Mouse (Mus musculus) heart, postnatal 36 days (tissue): ENCODE measurements around the gene H2-T3. TPM values are rescaled to one million over a fixed set of nuclear protein-coding genes. Genes with fewer than 3 reads are reported as not detected.
"Not testable (repeated sequence)": the region's sequence is repeated elsewhere in the genome, so short reads cannot be mapped to it uniquely, and the experiment has no call there.

Source experiments
- DNase-seq, 2 experiments: peaks; one replicate each; pipeline ENCODE4 v3.0.0; 2021 to 2022
- intact Hi-C: fragments of 180-260 bp; cut with DNase I; formaldehyde crosslinking; loops from one replicate; pipeline ENCODE4 v1.15.1; 2025
- total RNA-seq, 2 experiments: library from RNA; stranded (reverse); gene quantifications; 2 replicates each; pipeline ENCODE4 v1.2.3; 2021

The H2-T3 gene
- total RNA-seq, 2 experiments from 2014 or later = not detected

DNA sequence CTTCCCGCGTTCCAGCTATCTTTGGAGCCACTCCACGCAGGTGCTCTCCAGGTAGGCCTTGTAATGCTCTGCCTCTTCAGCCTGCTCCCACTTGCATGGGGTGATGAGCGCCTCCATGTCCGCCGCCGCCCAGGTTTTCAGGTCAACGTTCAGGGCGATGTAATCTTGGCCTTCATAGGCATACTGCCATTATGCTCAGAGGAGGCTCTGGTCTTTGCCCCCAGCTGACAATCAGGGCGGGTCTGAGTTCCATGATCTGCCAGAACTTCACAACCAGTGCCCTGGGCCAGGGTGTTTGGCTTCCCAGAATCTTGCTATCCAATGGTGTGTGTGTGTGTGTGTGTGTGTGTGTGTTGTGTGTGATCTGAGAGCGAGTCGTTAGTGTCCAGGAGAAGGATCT, 7.9 kb downstream of the H2-T3 start:
- no peak for DNase-seq
- intact Hi-C loops = no loop called here

DNA sequence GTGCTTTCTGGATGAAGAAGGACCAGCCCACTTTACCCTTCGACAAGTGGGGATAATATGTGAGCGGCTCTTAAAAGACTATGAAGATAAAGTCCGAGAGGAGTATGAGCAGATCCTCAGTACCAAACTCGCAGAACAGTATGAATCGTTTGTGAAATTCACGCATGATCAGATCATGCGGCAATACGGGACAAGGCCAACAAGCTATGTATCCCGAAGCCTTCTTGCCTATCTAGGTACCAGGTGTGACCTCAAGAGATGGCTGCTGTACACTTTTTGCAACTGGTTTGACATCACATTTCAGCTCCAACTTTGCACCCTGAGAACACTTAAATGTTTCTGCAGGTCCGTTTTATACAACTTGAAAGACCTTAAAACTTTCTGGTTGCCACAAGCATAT, 10.6 kb downstream of the H2-T3 start:
- DNase-seq, intact Hi-C loops: not testable (repeated sequence)

DNA sequence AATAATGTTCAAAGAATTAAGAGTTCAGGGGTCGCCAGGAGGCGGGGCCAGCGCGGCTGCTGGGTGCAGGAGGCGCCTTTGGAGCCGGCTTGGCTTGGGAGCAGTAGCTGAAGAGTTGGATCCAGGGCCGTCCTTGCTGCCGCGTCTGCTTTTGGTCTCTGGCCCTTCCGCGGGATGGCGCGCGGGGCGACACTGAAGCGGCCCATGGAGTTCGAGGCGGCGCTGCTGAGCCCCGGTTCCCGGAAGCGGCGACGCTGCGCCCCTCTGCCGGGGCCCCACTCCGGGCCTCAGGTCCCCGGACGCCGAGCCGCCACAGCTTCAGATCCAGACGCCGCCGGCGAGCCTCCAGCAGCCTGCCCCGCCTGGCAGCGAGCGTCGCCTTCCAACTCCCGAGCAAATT, 11.1 kb downstream of the H2-T3 start:
- intact Hi-C loops, DNase-seq: not testable (repeated sequence)

DNA sequence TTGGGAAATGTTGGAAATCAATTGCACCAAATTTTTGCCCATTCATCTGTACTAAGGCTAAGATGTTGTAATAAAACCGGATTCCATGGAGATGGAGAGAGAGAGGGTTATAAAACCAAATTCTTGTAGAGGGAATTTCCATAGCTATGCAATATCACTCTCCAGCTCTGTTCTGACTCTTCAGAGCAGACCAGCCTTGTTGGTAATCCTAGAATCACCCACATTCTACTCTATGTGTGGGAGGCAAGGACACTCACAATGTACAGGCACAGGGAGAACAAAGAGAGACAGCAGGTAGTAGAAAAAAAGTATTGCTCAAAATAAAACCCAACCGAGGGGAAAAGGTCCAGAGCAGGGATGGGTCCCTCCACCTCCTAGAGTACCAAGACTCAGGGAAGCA, 14.0 kb downstream of the H2-T3 start:
- intact Hi-C loops, DNase-seq: not testable (repeated sequence)

DNA sequence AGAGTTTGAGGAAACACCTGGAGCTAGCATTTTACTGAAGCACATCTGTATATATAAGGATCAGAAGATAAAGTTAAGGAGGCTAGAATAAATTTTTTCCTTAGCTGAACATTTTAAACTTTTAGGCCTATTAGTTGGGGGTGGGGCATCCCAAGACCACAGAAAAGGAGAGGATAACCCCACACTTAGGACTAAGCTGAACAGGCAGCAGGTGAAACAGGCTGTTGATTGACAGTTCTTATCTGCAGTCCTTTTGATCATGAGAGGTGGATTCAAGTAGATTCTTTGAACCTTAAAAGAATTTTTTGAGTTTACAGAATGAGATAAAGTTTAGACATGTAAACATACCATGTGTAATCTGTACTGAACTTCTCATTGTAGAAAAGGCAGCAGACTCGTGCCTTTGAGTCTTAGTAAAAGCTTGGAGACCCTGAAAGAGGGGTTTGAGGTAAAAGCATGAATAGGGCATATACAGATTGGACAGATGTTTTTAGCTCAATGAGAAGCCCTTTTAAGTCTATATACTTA, 19.7 kb downstream of the H2-T3 start:
- no peak for DNase-seq
- intact Hi-C loops = no loop called here

DNA sequence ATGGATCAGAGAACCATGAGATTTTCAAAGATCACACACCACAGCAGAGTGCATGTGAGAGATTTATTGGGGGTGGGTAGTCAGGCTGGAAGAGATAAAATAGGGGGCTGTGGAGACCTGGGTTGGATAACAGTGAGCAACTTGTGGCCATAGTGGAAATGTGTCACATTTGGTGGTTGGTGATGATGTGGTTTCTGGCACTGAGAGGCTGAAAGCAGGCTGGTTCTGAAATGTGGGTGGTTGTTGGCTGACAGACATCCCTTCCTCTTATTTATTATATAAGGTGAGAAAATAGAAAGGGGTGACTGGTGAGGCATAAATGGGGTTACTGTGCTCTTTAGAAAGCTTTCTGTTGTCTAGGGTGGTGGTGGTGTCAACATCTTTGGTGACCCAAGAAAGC, 20.3 kb downstream of the H2-T3 start:
- no peak for DNase-seq
- intact Hi-C loops = no loop called here

DNA sequence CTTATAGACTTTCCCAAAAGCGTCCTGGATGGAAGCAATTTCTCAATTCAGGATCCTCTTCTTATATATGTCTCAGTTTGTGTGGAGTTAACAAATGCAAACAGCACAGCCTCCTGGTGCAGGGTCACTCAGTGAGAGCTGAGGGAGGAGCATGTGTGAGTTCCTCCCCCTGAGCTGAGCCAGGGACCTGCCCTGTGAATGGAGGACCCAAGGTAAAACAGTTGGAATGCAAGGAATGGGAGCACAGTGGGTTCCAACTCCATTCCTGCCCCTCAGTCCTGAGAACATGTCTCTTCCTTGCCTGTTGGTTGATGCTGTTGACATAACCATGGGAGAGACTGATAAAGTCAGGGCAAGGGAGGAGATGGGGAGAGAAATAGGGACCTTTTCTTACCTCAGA, 21.0 kb downstream of the H2-T3 start:
- intact Hi-C loops, DNase-seq: not testable (repeated sequence)

DNA sequence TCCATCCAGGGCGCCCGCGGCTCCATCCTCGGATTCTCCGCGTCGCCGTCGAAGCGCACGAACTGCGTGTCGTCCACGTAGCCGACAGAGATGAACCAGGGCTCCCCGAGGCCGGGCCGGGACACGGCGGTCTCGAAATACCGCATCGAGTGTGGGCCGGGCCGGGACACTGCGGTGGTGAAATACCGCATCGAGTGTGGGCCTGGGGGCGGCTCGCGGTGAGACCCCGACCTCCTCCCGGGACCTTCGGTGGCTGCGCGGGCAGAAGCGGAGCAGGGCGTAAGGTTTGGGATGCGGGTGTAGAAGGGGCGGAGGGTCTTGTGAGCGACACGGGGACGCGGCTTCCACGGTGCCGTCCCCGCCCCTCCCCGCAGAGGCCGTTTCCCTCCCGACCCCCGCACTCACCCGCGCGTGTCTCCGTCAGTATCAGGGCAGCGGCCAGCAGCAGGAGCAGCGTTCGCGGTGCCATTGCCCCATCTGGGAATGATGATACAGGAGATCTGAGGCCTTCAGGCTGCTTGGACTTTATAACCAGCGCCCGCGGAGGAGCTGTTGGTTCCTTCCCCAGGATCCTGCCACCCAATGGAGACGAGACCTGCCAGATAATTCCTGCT, 21.9 kb downstream of the H2-T3 start, which contains the start of gene Gm8909:
TSS of gene Gm8909 (minus strand) at position 499 of the 614 bp plus-strand sequence.
- intact Hi-C loops = no loop called here
- DNase-seq = no peak

DNA sequence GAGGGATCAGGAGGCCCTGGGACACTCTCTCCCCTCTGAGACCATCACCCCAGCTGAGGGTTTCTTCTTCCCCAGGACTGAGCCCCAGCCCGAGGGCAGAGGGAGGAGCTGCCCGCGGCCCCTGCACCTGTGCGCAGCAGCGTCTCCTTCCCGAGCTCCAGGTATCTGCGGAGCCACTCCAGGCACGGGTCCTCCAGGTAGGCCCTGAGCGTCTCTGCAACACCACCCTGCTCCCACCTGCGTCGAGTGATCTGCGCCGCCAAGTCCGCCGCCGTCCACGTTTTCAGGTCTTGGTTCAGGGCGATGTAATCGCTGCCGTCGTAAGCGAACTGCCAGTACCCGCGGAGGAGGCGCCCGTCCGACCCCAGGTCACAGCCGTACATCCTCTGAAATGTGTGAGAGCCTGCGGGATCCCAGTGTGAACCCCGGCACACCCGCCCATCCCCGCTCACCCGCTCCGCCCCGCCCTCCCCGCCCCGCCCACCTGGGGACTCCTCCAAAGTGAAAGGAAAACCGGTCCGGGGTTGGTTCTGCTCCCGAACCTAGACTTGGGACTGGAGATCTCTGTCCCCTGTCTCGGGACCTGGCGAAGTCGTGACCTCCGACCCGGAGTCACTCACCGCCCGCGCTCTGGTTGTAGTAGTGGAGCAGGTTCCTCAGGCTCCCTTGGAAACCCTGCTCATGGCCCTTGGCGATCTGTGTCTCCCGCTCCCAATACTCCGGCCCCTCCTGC, 22.6 kb downstream of the H2-T3 start:
- intact Hi-C loops = no loop called here
- DNase-seq = peak in 1 of 2 experiments; percentile 13

DNA sequence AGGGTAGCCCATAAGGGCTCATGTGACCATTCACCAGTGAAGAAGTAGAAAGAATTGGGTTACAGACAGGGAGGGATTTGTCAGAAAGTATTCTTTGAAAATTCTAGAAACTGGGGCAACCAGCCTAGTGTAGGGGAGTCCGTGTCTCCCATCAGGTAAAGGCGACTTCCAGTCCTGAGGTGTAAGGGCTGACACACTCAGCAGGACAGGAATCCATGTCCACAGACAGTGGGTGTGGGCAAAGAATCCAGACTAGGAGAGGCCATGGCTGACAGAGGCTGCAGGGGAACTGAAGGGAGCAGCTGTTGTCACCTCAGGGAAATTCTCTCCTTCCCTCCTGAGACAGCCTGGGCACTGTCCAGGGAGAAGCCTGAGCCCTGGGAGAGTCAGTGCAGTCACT, 23.2 kb downstream of the H2-T3 start:
- intact Hi-C loops, DNase-seq: not testable (repeated sequence)

DNA sequence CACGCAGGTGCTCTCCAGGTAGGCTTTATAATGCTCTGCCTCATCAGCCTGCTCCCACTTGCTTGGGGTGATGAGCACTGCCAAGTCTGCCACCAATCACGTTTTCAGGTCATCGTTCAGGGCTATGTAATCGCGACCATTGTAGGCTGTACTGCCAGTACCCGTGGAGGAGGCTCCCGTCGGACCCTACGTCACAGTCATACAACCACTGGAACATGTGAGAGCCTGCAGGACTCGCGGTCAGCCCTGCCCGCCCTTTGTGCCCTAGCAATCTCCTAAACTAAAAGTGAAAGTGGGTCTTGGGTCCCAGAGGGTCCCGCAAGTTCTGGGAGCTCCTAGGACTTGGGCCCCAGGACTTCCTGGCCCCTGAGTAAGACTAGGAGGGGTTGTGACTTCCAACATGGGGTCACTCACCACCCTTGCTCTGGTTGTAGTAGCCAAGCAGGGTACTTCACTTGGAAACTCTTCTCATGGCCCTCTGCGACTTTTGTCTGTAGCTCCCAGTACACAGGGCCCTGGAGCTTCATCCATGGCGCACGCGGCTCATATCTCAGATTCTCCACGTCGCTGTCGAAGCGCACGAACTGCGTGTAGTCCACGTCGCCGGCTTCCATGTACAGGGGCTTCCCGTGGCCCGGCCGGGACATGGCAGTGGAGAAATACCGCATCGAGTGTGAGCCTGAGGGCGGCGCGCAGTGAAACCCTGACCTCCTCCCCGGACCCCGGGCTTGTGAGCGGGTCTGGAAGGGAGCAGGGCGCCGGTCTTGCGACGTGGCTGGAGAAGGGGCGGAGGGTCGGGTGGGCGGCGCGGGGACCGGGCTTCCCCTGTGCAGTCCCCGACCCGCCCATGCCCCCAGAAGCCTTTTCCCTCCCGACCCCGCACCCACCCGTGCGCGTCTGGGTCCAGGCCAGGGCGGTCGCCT, 28.7 kb downstream of the H2-T3 start:
- intact Hi-C loops = no loop called here
- DNase-seq = no peak

DNA sequence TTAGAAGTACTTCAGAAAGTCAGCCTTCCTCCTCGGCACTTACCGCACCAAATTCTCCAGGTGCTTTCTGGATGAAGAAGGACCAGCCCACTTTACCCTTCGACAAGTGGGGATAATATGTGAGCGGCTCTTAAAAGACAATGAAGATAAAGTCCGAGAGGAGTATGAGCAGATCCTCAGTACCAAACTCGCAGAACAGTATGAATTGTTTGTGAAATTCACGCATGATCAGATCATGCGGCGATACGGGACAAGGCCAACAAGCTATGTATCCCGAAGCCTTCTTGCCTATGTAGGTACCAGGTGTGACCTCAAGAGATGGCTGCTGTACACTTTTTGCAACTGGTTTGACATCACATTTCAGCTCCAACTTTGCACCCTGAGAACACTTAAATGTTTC, 31.8 kb downstream of the H2-T3 start:
- intact Hi-C loops, DNase-seq: not testable (repeated sequence)

DNA sequence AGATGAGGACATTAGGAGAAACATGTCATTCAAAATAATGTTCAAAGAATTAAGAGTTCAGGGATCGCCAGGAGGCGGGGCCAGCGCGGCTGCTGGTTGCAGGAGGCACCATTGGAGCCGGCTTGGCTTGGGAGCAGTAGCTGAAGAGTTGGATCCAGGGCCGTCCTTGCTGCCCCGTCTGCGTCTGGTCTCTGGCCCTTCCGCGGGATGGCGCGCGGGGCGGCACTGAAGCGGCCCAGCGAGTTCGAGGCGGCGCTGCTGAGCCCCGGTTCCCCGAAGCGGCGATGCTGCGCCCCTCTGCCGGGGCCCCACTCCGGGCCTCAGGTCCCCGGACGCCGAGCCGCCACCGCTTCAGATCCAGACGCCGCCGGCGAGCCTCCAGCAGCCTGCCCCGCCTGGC, 32.3 kb downstream of the H2-T3 start:
- DNase-seq, intact Hi-C loops: not testable (repeated sequence)

DNA sequence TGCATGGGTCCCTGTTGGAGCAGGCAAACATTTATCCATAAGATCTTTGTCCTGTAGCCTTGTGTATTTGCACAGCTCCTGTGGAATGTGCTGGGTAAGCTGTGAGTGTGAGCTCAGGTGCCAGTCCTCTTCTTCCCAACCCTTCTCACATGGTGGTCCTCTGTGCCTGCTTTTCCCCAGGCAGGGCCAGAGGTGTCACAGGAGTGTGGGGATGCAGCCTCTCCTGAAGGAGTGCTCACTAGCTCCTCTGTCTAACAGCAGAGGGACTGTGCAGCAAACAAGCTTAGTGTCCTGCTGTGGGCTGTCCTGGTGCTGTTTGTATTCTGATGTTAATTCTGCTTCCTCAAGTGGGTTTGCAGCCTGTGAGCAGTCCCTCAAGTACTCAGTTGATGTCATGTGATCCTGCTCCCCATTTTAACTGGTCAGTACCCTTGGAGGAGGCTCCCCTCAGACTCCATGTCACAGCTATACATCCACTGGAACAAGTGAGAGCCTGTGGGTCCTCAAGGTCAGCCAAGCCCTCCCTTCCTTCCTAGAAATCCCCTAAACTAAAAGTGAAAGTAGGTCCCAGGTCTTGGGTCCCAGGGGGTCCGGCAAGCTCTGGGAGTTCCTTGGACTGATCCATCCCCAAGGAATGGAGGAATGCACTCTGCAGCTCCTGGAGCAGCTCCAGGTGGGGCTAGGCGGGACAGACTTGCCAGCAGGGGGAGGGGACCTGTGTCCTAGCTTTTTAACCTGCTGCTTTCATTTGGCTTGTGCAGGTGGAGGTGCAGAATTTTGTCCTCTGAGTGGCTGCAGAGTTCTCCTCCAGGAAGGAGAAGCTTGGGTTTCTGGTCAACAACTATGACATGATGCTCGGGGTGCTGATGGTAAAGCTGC, 35.6 kb downstream of the H2-T3 start:
- intact Hi-C loops = no loop called here
- DNase-seq = no peak

DNA sequence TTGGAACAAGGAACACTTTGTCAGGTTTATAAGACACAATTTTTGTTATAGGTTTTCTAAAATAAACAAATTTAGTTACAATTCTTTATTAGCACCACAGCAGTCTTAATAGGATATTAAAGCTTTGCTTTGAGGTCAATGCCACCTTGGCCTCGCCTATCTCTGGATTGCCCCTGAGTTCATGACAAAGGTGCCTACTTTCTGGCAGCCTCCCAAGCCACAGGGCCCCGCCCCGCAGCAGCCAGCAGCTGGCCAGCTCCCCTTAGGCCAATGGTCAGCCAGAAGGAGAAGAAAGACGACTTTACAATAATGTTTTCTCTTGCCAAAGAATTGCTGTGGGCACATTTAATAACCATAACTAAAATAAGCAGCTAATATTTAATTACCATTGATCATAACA, 38.9 kb downstream of the H2-T3 start:
- DNase-seq, intact Hi-C loops: not testable (repeated sequence)

DNA sequence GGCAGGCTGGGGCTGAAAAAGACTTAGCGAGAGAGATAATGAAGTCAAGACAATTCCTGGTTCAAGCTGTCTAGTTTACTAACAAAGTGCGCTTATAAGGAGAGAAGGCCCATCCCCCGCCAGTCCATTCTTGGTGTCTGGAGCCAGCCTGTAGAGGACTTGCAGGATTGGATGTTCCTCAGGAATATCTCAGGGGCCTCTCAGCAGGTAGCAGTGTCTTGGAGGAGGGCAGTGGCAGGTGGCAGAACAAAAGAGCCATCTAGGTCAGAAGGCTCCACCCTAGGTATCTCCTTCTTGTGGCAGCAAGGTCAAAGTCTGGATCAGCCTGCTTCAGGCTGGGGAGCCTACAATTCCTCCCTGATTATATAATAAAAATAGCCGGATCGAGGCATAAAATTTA, 41.6 kb downstream of the H2-T3 start:
- intact Hi-C loops, DNase-seq: not testable (repeated sequence)

DNA sequence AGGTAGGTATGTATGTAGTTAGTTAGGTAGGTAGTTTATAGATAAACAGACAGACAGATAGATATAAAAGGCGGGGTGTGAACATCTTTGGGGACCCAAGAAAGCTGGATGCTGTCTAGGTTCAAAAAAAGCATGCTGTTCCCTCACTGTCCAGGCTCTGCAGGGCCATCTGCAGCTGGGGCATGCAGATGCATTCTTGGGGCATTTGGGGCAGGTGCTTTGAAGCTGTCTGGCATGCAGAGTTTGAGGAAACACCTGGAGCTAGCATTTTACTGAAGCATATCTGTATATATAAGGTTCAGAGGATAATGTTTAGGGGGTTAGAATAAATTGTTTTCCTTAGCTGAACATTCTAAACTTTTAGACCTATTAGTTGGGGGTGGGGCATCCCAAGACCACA, 43.1 kb downstream of the H2-T3 start:
- not testable (repeated sequence) for DNase-seq
- intact Hi-C loops = loop anchor here (2.0 kb wide), 1 partner anchor 60 kb away; no protein-coding TSS in a partner anchor

DNA sequence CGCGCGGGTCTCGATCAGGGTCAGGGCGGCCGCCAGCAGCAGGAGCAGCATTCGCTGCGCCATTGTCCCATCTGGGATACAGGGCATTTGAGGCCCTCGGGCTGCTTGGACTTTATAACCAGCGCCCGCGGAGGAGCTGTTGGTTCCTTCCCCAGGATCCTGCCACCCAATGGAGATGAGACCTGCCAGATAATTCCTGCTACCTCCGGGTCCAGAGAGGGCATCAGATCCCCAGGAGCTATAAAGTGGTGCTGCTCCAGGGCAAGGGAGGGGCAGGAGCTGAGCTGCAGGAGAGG, 44.3 kb downstream of the H2-T3 start:
- DNase-seq = not testable (repeated sequence)
- intact Hi-C loops = loop anchor here (2.0 kb wide), 1 partner anchor 59 kb away; no protein-coding TSS in a partner anchor

DNA sequence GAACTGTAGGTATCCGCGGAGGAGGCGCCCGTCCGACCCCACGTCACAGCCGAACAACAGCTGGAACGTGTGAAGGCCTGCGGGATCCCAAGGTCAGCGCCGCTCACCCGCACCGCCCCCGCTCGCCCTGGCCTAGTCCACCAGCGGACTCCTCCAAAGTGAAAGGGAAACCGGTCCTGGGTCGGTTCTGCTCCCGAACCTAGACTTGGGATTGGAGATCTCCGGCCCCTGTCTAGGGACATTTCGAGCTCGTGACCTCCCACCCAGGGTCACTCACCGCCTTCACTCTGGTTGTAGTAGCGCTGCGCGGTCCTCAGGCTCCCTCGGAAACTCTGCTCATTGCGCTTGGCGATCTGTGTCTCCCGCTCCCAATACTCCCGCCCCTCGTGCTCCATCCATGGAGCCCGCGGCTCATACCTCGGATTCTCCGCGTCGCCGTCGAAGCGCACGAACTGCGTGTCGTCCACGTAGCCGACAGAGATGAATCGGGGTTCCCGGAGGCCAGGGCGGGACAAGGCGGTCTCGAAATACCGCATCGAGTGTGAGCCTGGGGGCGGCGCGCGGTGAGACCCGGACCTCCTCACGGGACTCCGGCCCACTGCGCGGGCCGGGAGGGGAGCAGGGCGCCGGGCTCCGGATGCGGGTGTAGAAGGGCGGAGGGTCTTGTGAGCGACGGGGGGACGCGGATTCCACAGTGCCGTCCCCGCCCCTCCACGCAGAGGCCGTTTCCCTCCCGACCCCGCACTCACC, 44.8 kb downstream of the H2-T3 start:
- intact Hi-C loops = no loop called here
- no peak for DNase-seq
